Mouse (Mus musculus): ENCODE data around the gene Ifit1bl2. TPM values are rescaled to one million over a fixed set of nuclear protein-coding genes. Genes with fewer than 3 reads are reported as not detected.
"Not testable (repeated sequence)": the region's sequence is repeated elsewhere in the genome, so short reads cannot be mapped to it uniquely, and the experiment has no call there.

Ifit1bl2 gene
- polyA plus RNA-seq, 1 experiment: not detected

GRCm38 (mm10) chr19:34588959-34589358 is 51.6 kb downstream of the Ifit1bl2 start:
- Histone ChIP-seq H3K27me3 (ENCODE audit: control insufficient read depth, insufficient read depth, insufficient read length) (no peaks in the 10 kb centered on the region), H3K79me2 (ENCODE audit: control insufficient read depth, insufficient read depth) (no peaks in the 10 kb centered on the region), H3ac (ENCODE audit: control insufficient read depth, insufficient read length, low read depth) (no peak overlapping the region), H3K79me3 (ENCODE audit: low read depth) (no peaks in the 10 kb centered on the region), H3K4me3 (ENCODE audit: insufficient read depth, poor library complexity, severe bottlenecking) (no peak overlapping the region), H3K36me3 (ENCODE audit: control insufficient read depth, insufficient read depth) (no peaks in the 10 kb centered on the region)
- TF ChIP-seq FOSL1 (IDR thresholded peaks at IDR 0.05; ENCODE audit: insufficient read depth, low read length, poor library complexity, severe bottlenecking): no peak
- TF ChIP-seq MYOG (IDR thresholded peaks at IDR 0.05; ENCODE audit: control insufficient read depth, extremely low read depth, insufficient read length): no peak
- TF ChIP-seq MYOD1 (IDR thresholded peaks at IDR 0.05; ENCODE audit: control insufficient read depth, insufficient read length, low read depth): no peak
- TF ChIP-seq CTCF (IDR thresholded peaks at IDR 0.05; ENCODE audit: control insufficient read depth, insufficient read depth, insufficient read length): no peak
- no peak for TF ChIP-seq CEBPB (IDR thresholded peaks at IDR 0.05; ENCODE audit: low read depth)
- TF ChIP-seq MAX (IDR thresholded peaks at IDR 0.05): no peak
- TF ChIP-seq USF1 (IDR thresholded peaks at IDR 0.05; ENCODE audit: low read depth): no peak

GRCm38 (mm10) chr19:34587898-34588692 is 52.4 kb downstream of the Ifit1bl2 start:
- H3K36me3 ChIP-seq (ENCODE audit: control insufficient read depth, insufficient read depth); H3K27me3 ChIP-seq (ENCODE audit: control insufficient read depth, insufficient read depth, insufficient read length); H3K4me3 ChIP-seq (ENCODE audit: insufficient read depth, poor library complexity, severe bottlenecking); H3K79me2 ChIP-seq (ENCODE audit: control insufficient read depth, insufficient read depth); H3ac ChIP-seq (ENCODE audit: control insufficient read depth, insufficient read length, low read depth); H3K79me3 ChIP-seq (ENCODE audit: low read depth): not testable (repeated sequence)

DNA sequence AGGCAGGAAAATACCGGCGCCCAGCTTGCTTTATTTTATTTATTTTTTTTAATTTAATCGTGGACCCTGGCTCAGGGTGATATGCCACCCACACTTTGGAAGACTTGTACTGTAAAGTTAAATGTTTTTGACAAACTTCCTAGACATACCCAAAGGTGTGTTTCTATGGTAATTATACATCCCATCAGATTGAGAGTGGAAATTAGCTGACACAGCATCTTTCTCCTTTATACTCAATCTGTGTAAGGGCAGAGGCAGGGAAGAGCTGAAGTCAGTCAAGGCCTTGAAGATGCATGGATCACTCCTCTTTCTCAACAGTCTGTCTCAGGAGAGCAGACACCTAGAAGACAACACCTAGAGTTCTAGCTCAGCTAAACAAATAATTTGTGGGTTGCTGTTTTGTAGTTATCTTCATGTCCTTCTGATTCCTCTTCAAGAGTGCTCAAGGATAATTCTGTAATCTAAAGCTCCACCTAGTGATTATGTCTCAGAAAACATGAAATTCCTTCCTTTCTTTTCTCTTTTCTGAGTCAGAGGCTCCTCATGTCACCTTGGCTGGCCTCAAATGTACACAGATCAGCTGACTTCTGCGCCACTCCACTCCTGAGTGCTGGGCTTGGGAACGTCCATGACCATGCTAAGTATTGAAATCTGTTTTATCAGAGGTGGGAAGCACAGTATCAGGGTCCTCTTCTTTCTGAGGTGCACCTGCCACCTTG is 54.6 kb downstream of the Ifit1bl2 start:
- not testable (repeated sequence) for H3K27me3 ChIP-seq (ENCODE audit: control insufficient read depth, insufficient read depth, insufficient read length); H3ac ChIP-seq (ENCODE audit: control insufficient read depth, insufficient read length, low read depth); H3K79me2 ChIP-seq (ENCODE audit: control insufficient read depth, insufficient read depth); H3K36me3 ChIP-seq (ENCODE audit: control insufficient read depth, insufficient read depth); H3K79me3 ChIP-seq (ENCODE audit: low read depth); H3K4me3 ChIP-seq (ENCODE audit: insufficient read depth, poor library complexity, severe bottlenecking)

DNA sequence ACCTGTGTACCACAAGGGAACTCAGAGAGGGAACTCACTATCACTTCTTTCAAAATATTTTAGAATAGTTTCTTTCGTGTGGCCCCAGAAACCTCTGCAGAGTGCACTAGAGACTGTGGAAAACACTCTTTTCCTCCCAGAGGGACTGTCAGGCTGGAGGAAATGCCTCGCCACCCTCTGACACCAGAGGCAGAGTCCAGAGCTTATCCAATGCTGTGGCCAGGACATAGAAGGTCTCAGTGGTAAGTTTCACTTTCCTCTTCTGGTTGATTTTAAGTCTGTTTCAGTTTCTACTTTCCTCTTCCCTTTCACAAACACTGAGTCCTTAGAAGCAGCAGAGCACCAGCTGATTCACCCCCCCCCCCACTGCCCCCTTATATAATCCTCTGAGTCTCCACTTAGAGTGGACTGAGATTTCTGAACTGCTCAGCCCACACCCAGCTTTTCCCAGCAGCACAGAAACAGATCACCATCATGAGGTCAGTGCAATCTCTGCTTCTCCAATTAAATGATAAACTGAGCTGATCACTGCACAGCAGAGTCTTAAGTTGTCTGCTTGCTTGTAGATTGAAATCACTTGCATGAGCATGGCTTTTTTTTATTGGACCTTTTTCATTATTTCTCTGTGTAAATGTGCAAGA is 57.3 kb downstream of the Ifit1bl2 start, which contains the start of gene Ifit3:
Gene Ifit3 (plus strand): TSS at position 406 of the 641 bp plus-strand sequence.
- not testable (repeated sequence) for H3K79me2 ChIP-seq (ENCODE audit: control insufficient read depth, insufficient read depth); H3K27me3 ChIP-seq (ENCODE audit: control insufficient read depth, insufficient read depth, insufficient read length); H3ac ChIP-seq (ENCODE audit: control insufficient read depth, insufficient read length, low read depth); H3K4me3 ChIP-seq (ENCODE audit: insufficient read depth, poor library complexity, severe bottlenecking); H3K79me3 ChIP-seq (ENCODE audit: low read depth); H3K36me3 ChIP-seq (ENCODE audit: control insufficient read depth, insufficient read depth)

DNA sequence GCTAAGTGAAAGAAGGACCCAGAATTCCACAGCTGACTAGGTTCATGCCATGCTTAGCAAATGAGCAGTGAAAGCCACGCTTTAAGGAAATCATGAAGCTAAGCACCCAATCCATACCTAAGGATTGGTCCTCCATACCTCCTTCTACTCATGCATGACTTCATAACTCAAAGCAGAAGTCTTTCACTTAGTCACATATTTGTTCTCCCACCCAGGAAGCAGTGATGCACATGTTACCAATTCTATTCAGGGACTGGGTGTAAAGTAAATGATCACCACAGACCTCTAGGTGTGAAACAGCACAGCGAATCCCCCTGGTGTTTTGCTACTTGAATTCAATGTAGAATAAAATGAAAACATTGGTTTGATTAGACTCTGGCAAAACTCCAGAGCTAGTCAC is 57.8 kb downstream of the Ifit1bl2 start:
- not testable (repeated sequence) for H3K4me3 ChIP-seq (ENCODE audit: insufficient read depth, poor library complexity, severe bottlenecking); H3K79me3 ChIP-seq (ENCODE audit: low read depth)

GRCm38 (mm10) chr19:34577121-34577520 is 63.4 kb downstream of the Ifit1bl2 start:
- H3K79me3 ChIP-seq (ENCODE audit: low read depth): no peaks in the 10 kb centered on the region
- H3ac ChIP-seq (ENCODE audit: control insufficient read depth, insufficient read length, low read depth): no peak overlapping the region
- H3K36me3 ChIP-seq (ENCODE audit: control insufficient read depth, insufficient read depth): no peaks in the 10 kb centered on the region
- H3K27me3 ChIP-seq (ENCODE audit: control insufficient read depth, insufficient read depth, insufficient read length): no peaks in the 10 kb centered on the region
- H3K79me2 ChIP-seq (ENCODE audit: control insufficient read depth, insufficient read depth): no peaks in the 10 kb centered on the region
- no peak for TF ChIP-seq MYOG (IDR thresholded peaks at IDR 0.05; ENCODE audit: control insufficient read depth, extremely low read depth, insufficient read length)
- no peak for TF ChIP-seq USF1 (IDR thresholded peaks at IDR 0.05; ENCODE audit: low read depth)
- no peak for TF ChIP-seq MYOD1 (IDR thresholded peaks at IDR 0.05; ENCODE audit: control insufficient read depth, insufficient read length, low read depth)
- TF ChIP-seq FOSL1 (IDR thresholded peaks at IDR 0.05; ENCODE audit: insufficient read depth, low read length, poor library complexity, severe bottlenecking): no peak
- no peak for TF ChIP-seq CTCF (IDR thresholded peaks at IDR 0.05; ENCODE audit: control insufficient read depth, insufficient read depth, insufficient read length)
- TF ChIP-seq CEBPB (IDR thresholded peaks at IDR 0.05; ENCODE audit: low read depth): no peak
- TF ChIP-seq MAX (IDR thresholded peaks at IDR 0.05): no peak
- H3K4me3 ChIP-seq (ENCODE audit: insufficient read depth, poor library complexity, severe bottlenecking): no peak overlapping the region

More for the DNA sequence above, 57.8 kb downstream of the Ifit1bl2 start:
- H3ac ChIP-seq (ENCODE audit: control insufficient read depth, insufficient read length, low read depth); H3K36me3 ChIP-seq (ENCODE audit: control insufficient read depth, insufficient read depth); H3K79me2 ChIP-seq (ENCODE audit: control insufficient read depth, insufficient read depth); H3K27me3 ChIP-seq (ENCODE audit: control insufficient read depth, insufficient read depth, insufficient read length): not testable (repeated sequence)
